Mouse (Mus musculus): ENCODE results near the gene Olfr745. TPM values are rescaled to one million over a fixed set of nuclear protein-coding genes. Genes with fewer than 3 reads are reported as not detected.

The Olfr745 gene
- polyA plus RNA-seq (2012; rRNA removed; ENCODE audit: low replicate concordance): not detected in 2 replicates

GRCm38 (mm10) chr14:50639088-50639487 is at the start of gene Olfr745:
TSS of gene Olfr745 (plus strand) at chr14:50639388.

GRCm38 (mm10) chr14:50614579-50614978 is 24.6 kb upstream of the Olfr745 start, which contains the start of gene Olfr744:
TSS of gene Olfr744 (plus strand) at chr14:50614879.

GRCm38 (mm10) chr14:50646783-50647182 is 7.6 kb downstream of the Olfr745 start, which contains the start of gene Olfr746:
TSS of gene Olfr746 (plus strand) at chr14:50647083.

GRCm38 (mm10) chr14:50693106-50693505 is 53.9 kb downstream of the Olfr745 start, which contains the start of gene Olfr747:
TSS of gene Olfr747 (minus strand) at chr14:50693206.

Other genes with a start within 250 kb of the Olfr745 start
- gene Olfr738, start 231.8 kb upstream of the Olfr745 start, polyA plus RNA-seq (2012; rRNA removed; ENCODE audit: low replicate concordance): not detected in 2 replicates
- gene Olfr739, start 220.8 kb upstream of the Olfr745 start, polyA plus RNA-seq (2012; rRNA removed; ENCODE audit: low replicate concordance): not detected in 2 replicates
- gene Olfr740, start 193.8 kb upstream of the Olfr745 start, polyA plus RNA-seq (2012; rRNA removed; ENCODE audit: low replicate concordance): not detected in 2 replicates
- gene Olfr741, start 166.7 kb upstream of the Olfr745 start, polyA plus RNA-seq (2012; rRNA removed; ENCODE audit: low replicate concordance): not detected in 2 replicates
- gene Olfr742, start 135.8 kb upstream of the Olfr745 start, polyA plus RNA-seq (2012; rRNA removed; ENCODE audit: low replicate concordance): not detected in 2 replicates
- gene Olfr743, start 117.5 kb upstream of the Olfr745 start, polyA plus RNA-seq (2012; rRNA removed; ENCODE audit: low replicate concordance): not detected in 2 replicates
- not detected in 2 replicates for gene Olfr744, start 24.5 kb upstream of the Olfr745 start, polyA plus RNA-seq (2012; rRNA removed; ENCODE audit: low replicate concordance)
- gene Olfr746, start 7.7 kb downstream of the Olfr745 start, polyA plus RNA-seq (2012; rRNA removed; ENCODE audit: low replicate concordance): not detected in 2 replicates
- not detected in 2 replicates for gene Olfr747, start 53.8 kb downstream of the Olfr745 start, polyA plus RNA-seq (2012; rRNA removed; ENCODE audit: low replicate concordance)
- not detected in 2 replicates for gene Olfr748, start 68.0 kb downstream of the Olfr745 start, polyA plus RNA-seq (2012; rRNA removed; ENCODE audit: low replicate concordance)
- not detected in 2 replicates for gene Olfr749, start 105.7 kb downstream of the Olfr745 start, polyA plus RNA-seq (2012; rRNA removed; ENCODE audit: low replicate concordance)
- gene Ttc5, start 146.1 kb downstream of the Olfr745 start, polyA plus RNA-seq (2012; rRNA removed; ENCODE audit: low replicate concordance): 11.4 and 14.5 TPM in 2 replicates
- gene Ccnb1ip1, start 168.3 kb downstream of the Olfr745 start, polyA plus RNA-seq (2012; rRNA removed; ENCODE audit: low replicate concordance): not detected in 2 replicates
- 3.8 and 4.2 TPM in 2 replicates for gene Parp2, start 168.5 kb downstream of the Olfr745 start, polyA plus RNA-seq (2012; rRNA removed; ENCODE audit: low replicate concordance)
- gene Tep1, start 231.2 kb downstream of the Olfr745 start, polyA plus RNA-seq (2012; rRNA removed; ENCODE audit: low replicate concordance): 47.0 and 78.2 TPM in 2 replicates

Measured in duodenum, adult 2 months (tissue).